Mouse (Mus musculus): ENCODE results near the gene Depdc1b.

Depdc1b gene

DNA sequence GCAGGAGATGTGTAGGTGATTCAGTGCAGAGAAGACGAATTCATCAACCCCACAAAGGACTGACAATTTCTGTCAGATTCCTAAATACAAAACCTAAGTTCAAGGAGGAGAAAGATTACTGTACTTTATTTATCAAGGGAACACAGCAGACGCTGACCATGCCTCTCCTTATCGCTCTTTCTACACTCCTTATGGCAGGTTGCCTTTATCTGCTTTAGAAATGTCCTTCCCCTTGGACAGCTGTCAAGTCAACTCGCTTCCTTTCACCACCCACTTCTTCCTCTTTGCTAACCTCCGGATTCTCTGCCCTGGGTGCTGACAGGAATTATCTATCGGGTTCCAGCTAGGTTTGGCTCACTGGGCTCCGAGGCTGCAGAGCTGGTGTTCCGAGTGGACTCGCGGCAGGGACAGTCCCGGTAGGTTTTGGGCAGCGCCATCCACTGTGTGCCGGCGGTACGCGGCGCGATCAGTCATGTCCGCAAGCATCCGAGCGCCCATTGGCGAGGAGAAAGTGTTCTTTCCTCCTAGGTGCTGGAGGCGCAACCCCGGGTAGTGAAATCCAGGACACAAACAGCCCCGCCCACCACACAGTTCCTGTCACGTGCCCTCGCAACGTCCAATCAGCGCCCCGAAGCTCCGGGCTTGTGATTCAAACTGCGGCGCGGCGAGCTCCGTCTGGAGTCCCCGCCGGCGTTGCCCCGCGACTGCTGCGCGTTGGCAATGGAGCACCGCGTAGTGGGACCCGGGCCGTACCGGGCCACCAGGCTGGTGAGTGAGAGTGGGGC lies at the start of gene Depdc1b:
Gene Depdc1b (plus strand): TSS at position 631 of the 785 bp plus-strand sequence.
- in situ Hi-C loops (cut with MboI, MseI) = loop anchor here in 1 of 2 experiments (5.0 kb wide), 2 partner anchors 99 to 159 kb away; partner anchors contain the start of genes Ercc8 and Ndufaf2

GRCm38 (mm10) chr13:108267841-108268634 lies 48.1 kb upstream of the Depdc1b start:
- in situ Hi-C loops (cut with MboI, MseI) = no loop called here

- in situ Hi-C loops (cut with MboI, MseI) = no loop called here
These were observed 44.5 kb upstream of the Depdc1b start for GRCm38 (mm10) chr13:108271458-108272148.

DNA sequence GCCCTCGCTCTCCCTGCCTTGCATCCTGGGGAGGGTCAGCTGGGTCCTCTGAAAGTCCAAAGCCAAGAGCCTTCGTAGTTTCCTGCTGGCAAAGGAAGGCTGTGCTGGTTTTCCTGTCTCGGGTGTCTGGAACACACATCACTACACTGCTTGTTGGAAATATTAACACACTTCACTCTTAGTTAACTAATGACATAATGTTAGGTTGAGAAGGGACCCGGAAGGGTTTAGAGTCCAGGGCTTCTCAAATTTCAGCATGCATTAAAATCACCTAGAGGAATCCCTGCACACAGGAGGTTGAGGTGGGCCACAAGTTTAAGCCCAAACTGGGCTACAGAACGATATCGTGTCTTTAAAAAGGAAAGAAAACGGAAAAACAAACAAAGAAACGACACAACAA lies 43.8 kb upstream of the Depdc1b start:
- in situ Hi-C loops (cut with MboI, MseI) = no loop called here

GRCm38 (mm10) chr13:108273034-108273433 lies 43.1 kb upstream of the Depdc1b start:
- in situ Hi-C loops (cut with MboI, MseI) = no loop called here

DNA sequence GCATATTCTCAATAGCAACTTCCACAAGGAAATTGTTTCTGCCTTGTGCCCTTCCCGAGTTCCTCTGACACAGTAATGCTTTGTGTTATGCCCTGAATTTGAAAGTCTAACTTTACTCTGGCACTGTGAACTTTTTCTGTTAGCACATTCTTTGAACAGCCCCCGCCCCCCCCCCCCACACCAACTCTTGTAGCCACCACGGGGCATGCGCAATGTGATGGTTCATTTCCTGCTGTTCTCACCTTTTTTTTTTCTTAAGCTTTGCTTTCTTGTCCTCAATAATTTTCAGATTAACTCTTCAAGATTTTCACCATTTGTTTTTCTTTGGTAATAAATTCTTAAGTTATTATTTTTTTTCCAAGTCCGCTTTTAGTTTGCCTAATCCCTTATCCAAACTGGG lies 42.7 kb upstream of the Depdc1b start:
- in situ Hi-C loops (cut with MboI, MseI) = no loop called here

DNA sequence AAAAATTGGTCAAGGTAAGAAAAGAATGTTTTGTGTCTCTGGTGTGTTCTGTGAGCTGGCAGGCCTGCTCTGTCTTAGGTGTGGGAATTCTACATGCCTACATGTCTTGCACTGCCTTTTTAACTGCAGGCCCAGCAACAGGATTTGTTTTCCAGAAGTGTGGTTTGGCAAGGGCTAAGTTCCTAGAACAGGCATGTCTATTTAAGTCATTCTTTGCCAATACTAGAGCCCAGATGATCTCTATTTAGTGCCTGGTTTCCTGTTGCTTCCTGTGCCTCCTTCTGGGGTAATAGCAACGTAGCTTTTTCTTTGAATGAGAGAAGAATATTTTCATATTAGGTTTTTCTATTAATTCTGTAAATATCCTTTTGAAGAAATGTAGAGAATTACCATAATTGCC lies 39.6 kb upstream of the Depdc1b start:
- in situ Hi-C loops (cut with MboI, MseI) = no loop called here

GRCm38 (mm10) chr13:108277320-108277719 lies 38.8 kb upstream of the Depdc1b start:
- in situ Hi-C loops (cut with MboI, MseI) = no loop called here

- in situ Hi-C loops (cut with MboI, MseI) = no loop called here
These were observed 37.5 kb upstream of the Depdc1b start for GRCm38 (mm10) chr13:108278592-108278991.

- in situ Hi-C loops (cut with MboI, MseI) = no loop called here
These were observed 31.8 kb upstream of the Depdc1b start for GRCm38 (mm10) chr13:108284312-108284711.

DNA sequence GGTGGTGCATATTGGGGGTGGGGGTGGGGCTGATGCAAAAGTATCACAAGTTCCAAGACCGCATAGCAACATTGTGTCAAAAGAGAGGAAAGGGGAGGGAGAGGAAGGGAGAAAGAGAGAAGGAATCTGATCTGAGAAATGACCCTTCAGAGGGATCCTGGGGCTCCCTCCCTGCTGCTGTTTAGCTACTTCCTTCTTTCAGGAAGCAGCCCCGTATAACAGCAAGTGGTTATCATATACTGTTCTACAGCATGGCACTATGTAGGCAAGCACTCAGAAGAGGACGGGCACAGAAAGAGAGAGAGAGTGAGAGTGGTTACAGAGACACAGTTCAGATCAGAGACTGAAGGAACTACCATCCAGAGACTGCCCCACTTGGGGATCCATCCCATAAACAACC lies 28.2 kb upstream of the Depdc1b start:
- in situ Hi-C loops (cut with MboI, MseI) = no loop called here

GRCm38 (mm10) chr13:108289436-108289835 lies 26.7 kb upstream of the Depdc1b start:
- in situ Hi-C loops (cut with MboI, MseI) = no loop called here

DNA sequence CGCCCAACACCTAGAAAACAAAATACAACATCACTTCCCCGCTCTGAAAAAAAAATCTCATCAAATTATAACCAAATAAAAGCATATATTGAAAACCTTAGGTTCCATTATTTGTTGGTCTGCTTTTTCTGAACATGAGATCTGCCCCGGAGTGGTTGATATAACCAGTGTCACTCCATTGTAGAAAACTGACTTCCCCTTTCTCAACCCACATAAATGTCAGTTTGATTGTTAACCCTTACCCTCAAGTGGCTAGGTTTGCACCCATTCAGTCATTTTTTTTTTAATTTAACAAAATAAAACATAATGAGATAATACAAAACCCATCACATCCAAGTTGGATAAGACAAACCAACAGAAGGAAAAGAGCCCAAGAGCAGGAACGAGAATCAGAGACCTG lies 25.8 kb upstream of the Depdc1b start:
- in situ Hi-C loops (cut with MboI, MseI) = no loop called here

DNA sequence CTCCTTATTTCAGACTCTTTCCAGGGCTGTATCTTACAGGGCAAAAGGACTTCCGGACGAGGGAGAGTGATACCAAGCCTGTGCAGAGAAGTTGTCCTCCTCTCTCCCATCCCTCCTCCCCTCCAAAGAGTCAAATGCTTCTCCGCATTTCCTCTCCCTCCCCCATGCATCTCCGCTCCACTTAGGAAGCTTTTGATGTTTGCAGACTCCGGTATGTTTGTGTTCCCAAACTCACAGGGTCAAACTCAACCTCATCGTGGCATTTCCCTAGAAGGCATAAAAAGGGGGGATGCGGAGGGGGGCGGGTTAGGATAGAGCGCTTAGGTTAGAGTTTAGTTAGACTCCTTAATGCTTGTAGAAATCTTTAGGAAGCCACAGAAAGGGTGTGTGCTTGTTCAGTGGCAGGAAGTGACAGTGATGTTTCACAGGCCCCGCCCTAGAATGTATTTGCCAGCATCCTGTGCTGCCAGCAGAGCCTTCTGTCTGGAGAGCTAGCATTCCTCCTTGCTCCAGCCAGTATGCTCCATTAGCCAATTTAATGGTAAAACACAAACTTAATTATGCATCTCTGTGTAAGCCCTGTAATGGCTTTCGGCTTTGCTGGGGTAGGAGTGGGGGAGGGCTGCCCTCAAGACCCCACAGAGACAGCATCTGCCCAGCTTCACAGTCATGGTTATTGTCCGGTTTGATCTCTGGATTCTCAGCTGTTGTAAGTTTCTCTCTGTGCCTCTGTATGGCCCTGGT lies 18.6 kb upstream of the Depdc1b start:
- in situ Hi-C loops (cut with MboI, MseI) = no loop called here

DNA sequence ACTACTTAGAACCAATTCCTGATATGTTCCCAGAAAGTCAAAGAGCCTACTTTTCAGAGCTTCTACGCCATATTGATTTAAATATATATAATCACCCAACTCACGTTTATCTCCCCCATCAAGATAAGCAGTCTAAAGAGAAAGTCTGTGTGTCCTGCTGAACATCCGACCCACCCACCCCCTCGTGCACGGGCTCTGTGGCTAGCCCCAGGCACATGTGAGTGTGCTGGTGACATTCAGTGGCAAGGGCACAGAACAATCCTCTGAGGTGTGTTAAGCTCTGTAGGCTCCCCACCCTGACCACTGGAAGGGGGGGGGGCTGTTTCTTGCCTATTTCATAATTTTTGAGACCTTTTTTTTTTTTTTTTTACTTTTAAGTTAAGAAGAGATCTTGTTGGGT lies 17.9 kb upstream of the Depdc1b start:
- in situ Hi-C loops (cut with MboI, MseI) = no loop called here

- in situ Hi-C loops (cut with MboI, MseI) = no loop called here
These were observed 15.7 kb upstream of the Depdc1b start for GRCm38 (mm10) chr13:108300346-108300950.

DNA sequence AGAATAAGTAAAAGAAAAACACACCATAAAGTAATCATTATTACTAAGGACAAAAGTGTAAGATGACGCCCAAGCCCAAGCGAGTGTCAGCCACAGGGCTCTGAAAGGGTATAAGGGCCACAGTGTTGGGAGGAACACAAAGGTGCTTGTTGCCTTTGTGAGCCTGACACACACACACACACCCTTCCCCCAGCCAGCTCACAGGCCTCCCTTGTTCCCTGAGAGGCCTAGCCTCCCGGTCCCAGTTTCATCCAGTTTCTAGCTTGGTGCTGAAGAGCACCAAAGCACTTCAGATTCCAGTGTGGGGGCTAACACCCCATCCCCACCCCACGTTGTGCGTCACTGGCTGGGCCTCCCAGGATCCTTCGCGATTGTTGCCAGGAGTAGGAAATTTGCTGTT lies 14.7 kb upstream of the Depdc1b start:
- in situ Hi-C loops (cut with MboI, MseI) = no loop called here

DNA sequence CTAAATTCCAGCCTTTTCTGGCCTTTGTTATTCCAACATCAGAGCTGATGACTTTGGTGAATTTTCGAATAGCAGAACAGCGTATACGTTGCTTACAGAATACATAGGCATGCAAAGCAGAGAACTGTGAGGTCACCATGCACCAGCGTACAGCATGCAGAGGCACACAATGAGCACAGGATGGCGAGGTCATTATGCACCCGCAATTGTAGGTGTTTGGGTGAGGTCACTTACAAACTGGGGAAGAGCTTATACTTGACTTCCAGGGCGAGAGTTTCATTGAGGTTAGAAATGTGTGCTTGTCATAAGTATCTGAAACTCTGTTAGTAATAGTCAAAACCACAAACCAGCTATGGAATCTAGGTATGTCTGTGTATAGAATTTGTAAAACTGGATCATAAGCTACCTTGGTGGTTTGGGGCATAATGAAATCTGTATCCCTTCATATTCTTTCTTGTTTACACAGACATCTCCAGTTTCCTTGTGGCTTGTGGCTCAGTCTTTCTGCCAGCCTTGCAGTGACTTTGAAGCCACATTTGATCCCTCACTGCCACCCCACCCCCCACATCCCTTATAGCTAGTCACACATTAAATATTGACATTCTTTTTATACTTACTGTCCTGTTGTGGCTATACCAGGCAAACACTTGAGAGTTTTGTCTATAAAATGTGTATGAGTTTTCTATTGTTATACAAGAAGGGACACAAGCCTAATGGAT lies 13.0 kb upstream of the Depdc1b start:
- in situ Hi-C loops (cut with MboI, MseI) = no loop called here

GRCm38 (mm10) chr13:108303841-108304240 lies 12.3 kb upstream of the Depdc1b start:
- in situ Hi-C loops (cut with MboI, MseI) = no loop called here

DNA sequence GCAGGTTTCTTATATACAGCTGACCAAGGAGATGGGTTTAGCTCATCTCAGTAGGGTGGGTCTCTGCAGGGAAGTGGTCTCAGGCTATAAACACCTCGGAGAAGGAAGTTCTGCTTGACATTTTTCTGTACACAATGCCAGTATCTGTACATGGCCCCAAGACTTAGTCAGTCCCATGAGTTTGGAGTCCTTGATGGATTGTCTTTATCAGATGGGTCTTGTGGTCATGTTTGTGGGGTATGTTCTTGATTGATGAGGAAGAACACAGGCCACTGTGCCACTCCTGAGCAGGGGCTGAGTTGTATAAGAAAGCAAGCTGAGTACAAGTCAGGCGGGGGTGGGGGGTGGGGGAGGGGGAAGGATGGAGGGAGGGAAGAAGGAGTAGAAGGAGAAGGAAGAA lies 11.5 kb upstream of the Depdc1b start:
- in situ Hi-C loops (cut with MboI, MseI) = no loop called here

Data from T-helper 17 cell (primary cell).